Mouse (Mus musculus) ES-Bruce4 (cell line): ENCODE measurements around the gene Chga. TPM values are rescaled to one million over a fixed set of nuclear protein-coding genes. Genes with fewer than 3 reads are reported as not detected.

Source experiments
- H3K27ac ChIP-seq: 2 replicates; pipeline ENCODE4 v1.5.1; 2012; ENCODE audit warnings: low read length, inconsistent platforms; ENCODE audit not compliant: insufficient read depth
- H3K27me3 ChIP-seq: 2 replicates; pipeline ENCODE4 v1.6.1; 2012; ENCODE audit warnings: mild to moderate bottlenecking, low read length, inconsistent platforms; ENCODE audit not compliant: control insufficient read depth, poor library complexity, insufficient read depth, severe bottlenecking
- H3K36me3 ChIP-seq: 2 replicates; pipeline ENCODE4 v1.6.1; 2012; ENCODE audit warnings: inconsistent platforms, mild to moderate bottlenecking, low read length, moderate library complexity; ENCODE audit not compliant: control insufficient read depth, poor library complexity, insufficient read depth, severe bottlenecking
- H3K4me1 ChIP-seq: one replicate; pipeline ENCODE4 v1.8.1; 2011; ENCODE audit warnings: low read length; ENCODE audit not compliant: control insufficient read depth, insufficient read depth
- H3K4me3 ChIP-seq: 2 replicates; pipeline ENCODE4 v1.5.1; 2011; ENCODE audit warnings: low read depth, mild to moderate bottlenecking, low read length
- H3K9ac ChIP-seq: 2 replicates; pipeline ENCODE4 v1.6.1; 2012; ENCODE audit warnings: low read depth, mild to moderate bottlenecking, inconsistent platforms; ENCODE audit not compliant: poor library complexity, severe bottlenecking
- H3K9me3 ChIP-seq: replicated peaks from 2 replicates; pipeline ENCODE4 v1.6.1; 2012; ENCODE audit warnings: mild to moderate bottlenecking, low read length, inconsistent platforms; ENCODE audit not compliant: control insufficient read depth, poor library complexity, insufficient read depth, severe bottlenecking
- CTCF ChIP-seq: IDR thresholded peaks from one replicate; pipeline ENCODE4 v1.8.1; 2011; ENCODE audit warnings: low read depth, low read length
- EP300 ChIP-seq: IDR thresholded peaks from 2 replicates; pipeline ENCODE4 v1.6.1; 2011; ENCODE audit warnings: low read depth, low read length; ENCODE audit not compliant: insufficient read depth
- POLR2A ChIP-seq: IDR thresholded peaks from one replicate; pipeline ENCODE4 v1.8.1; 2011; ENCODE audit warnings: low read length; ENCODE audit not compliant: insufficient read depth
- polyA plus RNA-seq: library from polyadenylated mRNA; stranded (reverse); fragments of >200 nt; gene quantifications from 2 replicates; pipeline ENCODE4 v1.2.4, GENCODE M21; 2011; ENCODE audit warnings: low read depth; ENCODE audit not compliant: missing spikeins, insufficient read depth, insufficient read length

Chga gene
- polyA plus RNA-seq, 1 experiment: 4.5 TPM

- H3K27me3 ChIP-seq: no peaks in the 10 kb centered on the region
- no peaks in the 10 kb centered on the region for H3K4me1 ChIP-seq
- H3K27ac ChIP-seq: no peak overlapping the region
- H3K9ac ChIP-seq: no peak overlapping the region
- H3K4me3 ChIP-seq: no peak overlapping the region
- H3K9me3 ChIP-seq: no peaks in the 10 kb centered on the region
- TF ChIP-seq CTCF (no peak), POLR2A (no peak)
- H3K36me3 ChIP-seq: no peaks in the 10 kb centered on the region
Observed at GRCm38 (mm10) chr12:102516151-102516550, 38.6 kb upstream of the Chga start.

GRCm38 (mm10) chr12:102517647-102518046 is 37.1 kb upstream of the Chga start:
- Histone ChIP-seq H3K27ac (no peak overlapping the region), H3K4me1 (no peaks in the 10 kb centered on the region), H3K36me3 (no peaks in the 10 kb centered on the region), H3K9ac (no peak overlapping the region), H3K27me3 (no peaks in the 10 kb centered on the region), H3K4me3 (no peak overlapping the region), H3K9me3 (no peaks in the 10 kb centered on the region)
- TF ChIP-seq CTCF (no peak), EP300 (no peak), POLR2A (no peak)

- Histone ChIP-seq H3K4me1 (no peaks in the 10 kb centered on the region), H3K27me3 (no peaks in the 10 kb centered on the region), H3K9me3 (no peaks in the 10 kb centered on the region), H3K4me3 (no peak overlapping the region), H3K27ac (no peak overlapping the region), H3K36me3 (no peaks in the 10 kb centered on the region), H3K9ac (no peak overlapping the region)
- no peak for TF ChIP-seq POLR2A
- no peak for TF ChIP-seq EP300
- TF ChIP-seq CTCF: no peak
Observed at GRCm38 (mm10) chr12:102519929-102520720, 34.6 kb upstream of the Chga start.

GRCm38 (mm10) chr12:102521777-102522319 is 32.9 kb upstream of the Chga start:
- no peak overlapping the region for H3K27ac ChIP-seq
- no peaks in the 10 kb centered on the region for H3K27me3 ChIP-seq

GRCm38 (mm10) chr12:102524216-102524615 is 30.6 kb upstream of the Chga start:
- no peaks in the 10 kb centered on the region for H3K4me1 ChIP-seq
- H3K27me3 ChIP-seq: no peaks in the 10 kb centered on the region
- H3K9ac ChIP-seq: no peak overlapping the region
- H3K36me3 ChIP-seq: no peaks in the 10 kb centered on the region
- H3K9me3 ChIP-seq: no peaks in the 10 kb centered on the region
- no peak overlapping the region for H3K4me3 ChIP-seq
- no peak overlapping the region for H3K27ac ChIP-seq
- TF ChIP-seq POLR2A: no peak
- no peak for TF ChIP-seq EP300
- no peak for TF ChIP-seq CTCF

More at GRCm38 (mm10) chr12:102521777-102522319, 32.9 kb upstream of the Chga start:
- TF ChIP-seq CTCF (no peak), EP300 (no peak), POLR2A (no peak)
- Histone ChIP-seq H3K4me1 (no peaks in the 10 kb centered on the region), H3K9ac (no peak overlapping the region), H3K9me3 (no peaks in the 10 kb centered on the region), H3K36me3 (no peaks in the 10 kb centered on the region), H3K4me3 (no peak overlapping the region)

GRCm38 (mm10) chr12:102524760-102525159 is 30.0 kb upstream of the Chga start:
- Histone ChIP-seq H3K4me3 (no peak overlapping the region), H3K27ac (no peak overlapping the region), H3K36me3 (no peaks in the 10 kb centered on the region), H3K4me1 (no peaks in the 10 kb centered on the region), H3K9ac (no peak overlapping the region), H3K9me3 (no peaks in the 10 kb centered on the region), H3K27me3 (no peaks in the 10 kb centered on the region)
- TF ChIP-seq CTCF (peak; percentile 54), POLR2A (no peak)
